Mouse (Mus musculus) spleen, adult 2 months (tissue): ENCODE measurements around the gene Auts2.

Experiments used
- CTCF ChIP-seq: fragments of 200-500 bp; IDR thresholded peaks from 2 replicates; pipeline ENCODE4 v1.5.1; 2011; ENCODE audit warnings: mild to moderate bottlenecking, inconsistent platforms; ENCODE audit not compliant: insufficient read depth, insufficient read length, insufficient replicate concordance; ENCODE audit errors: extremely low read depth
- POLR2A ChIP-seq: fragments of 200-500 bp; IDR thresholded peaks from 2 replicates; pipeline ENCODE4 v1.6.1; 2011; ENCODE audit warnings: low read depth, low read length, inconsistent platforms

GRCm38 (mm10) chr5:132083753-132084326 is 459.3 kb downstream of the Auts2 start:
- no peak for TF ChIP-seq CTCF
- TF ChIP-seq POLR2A, result no peak
